Mouse (Mus musculus): Measurements from ENCODE around the gene Gpr62.

DNA sequence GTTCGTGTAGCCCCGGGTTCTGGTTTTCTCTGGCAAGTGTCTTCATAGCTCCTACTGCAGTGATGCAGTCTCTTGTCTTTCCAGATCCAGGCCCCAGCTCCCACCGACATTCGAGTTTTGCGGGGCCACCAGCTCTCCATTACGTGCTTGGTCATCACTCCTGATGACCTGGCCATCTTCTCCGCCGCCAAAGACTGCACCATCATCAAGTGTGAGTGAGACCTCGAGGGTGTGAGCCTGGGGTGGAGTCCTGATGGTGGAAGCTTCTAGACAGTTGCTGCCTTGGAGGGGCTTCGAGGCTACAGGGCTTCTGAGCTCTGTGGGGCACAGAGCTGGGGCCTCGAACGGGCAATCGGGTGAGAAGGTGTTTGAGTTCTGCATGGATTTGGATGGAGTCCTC, 15.9 kb upstream of the Gpr62 start:
- TF ChIP-seq CTCF (IDR thresholded peaks at IDR 0.05; ENCODE audit: insufficient read depth, low read length) = no peak
- TF ChIP-seq POLR2A (IDR thresholded peaks at IDR 0.05; ENCODE audit: borderline replicate concordance, extremely low read depth, low read depth, low read length) = no peak

Data from lung, adult 2 months (tissue).